Mouse (Mus musculus) skeletal muscle tissue, adult 2 months (tissue): ENCODE measurements at regions not wholly inside any gene's neighbourhood (a gene's known extent, or its start where the extent isn't known, plus 50 kb on each side); places are given as distances from the start of the nearest gene placed in this dataset.

Experiments
- DNase-seq: peaks from one replicate; pipeline ENCODE4 v3.0.0-alpha.2; 2012; ENCODE audit warnings: low read depth, low spot score

DNA sequence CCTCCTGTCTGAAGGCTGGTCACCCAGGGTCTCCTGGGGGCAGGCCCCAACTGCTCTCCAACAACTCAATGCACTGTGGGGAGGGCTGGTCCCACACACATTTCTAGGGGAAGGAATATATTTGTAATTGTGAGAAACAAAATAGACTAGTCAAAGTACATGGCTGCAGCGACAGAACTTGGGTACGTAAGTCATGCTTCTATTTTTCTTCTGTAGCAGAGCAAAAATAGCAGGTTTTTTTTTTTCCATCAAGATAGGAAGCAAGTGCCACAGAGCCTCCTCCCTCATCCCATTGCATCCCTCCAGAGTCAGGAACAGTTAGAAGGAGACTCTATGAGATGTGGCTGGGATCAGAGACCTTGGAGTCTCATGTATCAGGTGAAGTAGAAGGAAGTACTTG lies 124.9 kb upstream of the Tnr start:
- no peak for DNase-seq

DNA sequence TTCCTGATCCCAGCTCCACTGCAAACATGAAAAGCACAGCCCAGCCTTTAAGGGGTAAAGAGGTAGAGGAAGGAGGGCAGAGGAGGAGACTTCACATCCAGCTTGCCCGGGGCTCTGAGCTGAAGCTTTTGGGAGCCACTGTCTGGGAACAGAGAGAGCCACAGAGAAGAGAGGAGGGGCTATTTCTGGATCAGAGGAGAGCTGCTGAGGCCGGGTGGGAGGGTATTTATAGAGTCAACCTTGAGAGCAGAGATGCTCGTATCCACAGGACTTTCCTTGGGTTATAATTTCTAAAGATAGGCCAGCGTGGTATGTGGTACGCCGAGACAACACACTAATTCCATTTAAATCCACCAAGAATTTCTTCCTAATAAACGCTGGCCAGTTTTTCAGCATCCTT lies 117.3 kb upstream of the Tnr start:
- DNase-seq: no peak

DNA sequence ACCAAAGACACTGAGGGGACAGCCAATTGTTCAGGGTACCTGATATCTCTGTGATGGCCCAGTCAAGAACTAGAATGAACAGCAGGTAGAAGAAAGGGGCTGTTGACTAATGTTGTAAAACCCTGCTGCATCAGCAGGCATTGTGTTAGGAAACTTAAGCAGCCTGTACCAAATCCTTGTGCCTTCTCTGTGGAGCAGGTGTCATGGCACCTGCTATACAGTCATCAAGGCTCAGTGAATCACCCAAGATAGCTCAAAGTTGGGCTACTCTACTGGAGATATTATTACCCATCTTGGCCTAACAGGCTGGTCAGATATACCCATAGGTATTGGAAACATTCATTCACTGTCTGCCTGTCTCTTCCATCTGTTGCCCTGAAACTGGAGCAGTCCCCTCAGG lies 116.8 kb upstream of the Tnr start:
- DNase-seq: no peak

DNA sequence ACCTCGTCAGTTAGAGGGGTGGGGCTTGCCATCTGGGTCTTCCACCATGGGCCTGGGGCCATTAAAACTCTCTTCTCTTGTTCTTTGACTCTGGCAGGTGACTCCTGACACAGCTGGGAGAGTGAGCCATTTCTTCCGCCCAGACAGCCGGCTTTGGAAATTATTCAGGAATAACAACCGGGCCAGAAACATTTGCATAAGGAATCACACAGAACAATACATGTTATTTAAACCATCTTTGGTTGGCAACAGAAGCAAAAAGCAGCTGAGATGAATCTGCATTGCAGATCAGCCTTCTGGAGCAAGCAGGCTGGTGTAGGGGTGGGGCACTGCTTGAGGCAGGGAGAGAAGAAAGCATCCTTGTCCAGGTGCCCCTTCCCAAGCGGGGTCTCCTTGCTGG lies 110.2 kb upstream of the Tnr start:
- DNase-seq: no peak

DNA sequence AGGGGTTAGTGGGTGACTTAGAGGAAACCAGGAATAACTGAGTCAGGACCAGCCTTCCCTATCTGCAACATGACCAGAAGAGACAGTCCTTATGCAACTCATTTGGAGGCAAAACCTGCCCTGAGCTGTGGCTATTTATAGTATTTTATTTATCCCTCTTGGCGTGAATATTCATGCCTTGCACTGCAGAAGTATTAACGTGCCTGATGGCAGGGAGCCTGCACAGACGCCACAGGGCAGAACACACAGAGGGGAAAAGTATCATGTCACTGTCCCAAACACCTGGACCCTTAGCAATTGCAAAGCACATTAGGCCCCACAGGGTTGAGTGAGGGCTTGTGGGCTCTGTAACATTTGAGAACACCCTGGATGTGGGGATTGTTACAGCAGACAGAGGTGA lies 107.9 kb upstream of the Tnr start:
- peak; percentile 66 for DNase-seq

DNA sequence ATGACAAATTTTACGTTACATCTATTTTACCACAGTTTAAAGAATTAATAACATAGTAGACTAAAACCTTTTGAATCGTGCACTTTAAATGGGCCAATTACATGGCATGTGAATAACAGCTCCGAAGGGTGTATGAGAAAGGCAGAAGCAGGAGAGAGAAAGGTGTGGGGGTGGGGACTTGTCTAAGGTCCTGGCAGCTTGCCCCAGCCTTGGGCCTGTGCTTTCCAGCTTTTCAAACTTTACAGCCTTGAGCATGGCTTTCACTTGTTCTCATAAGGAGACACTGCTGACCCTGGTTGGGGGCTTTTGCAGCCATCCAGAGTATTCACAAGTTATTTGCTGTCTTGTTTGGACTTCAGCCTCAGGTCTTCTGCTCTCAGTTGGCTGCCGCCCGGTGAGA lies 106.4 kb upstream of the Tnr start:
- DNase-seq: no peak

DNA sequence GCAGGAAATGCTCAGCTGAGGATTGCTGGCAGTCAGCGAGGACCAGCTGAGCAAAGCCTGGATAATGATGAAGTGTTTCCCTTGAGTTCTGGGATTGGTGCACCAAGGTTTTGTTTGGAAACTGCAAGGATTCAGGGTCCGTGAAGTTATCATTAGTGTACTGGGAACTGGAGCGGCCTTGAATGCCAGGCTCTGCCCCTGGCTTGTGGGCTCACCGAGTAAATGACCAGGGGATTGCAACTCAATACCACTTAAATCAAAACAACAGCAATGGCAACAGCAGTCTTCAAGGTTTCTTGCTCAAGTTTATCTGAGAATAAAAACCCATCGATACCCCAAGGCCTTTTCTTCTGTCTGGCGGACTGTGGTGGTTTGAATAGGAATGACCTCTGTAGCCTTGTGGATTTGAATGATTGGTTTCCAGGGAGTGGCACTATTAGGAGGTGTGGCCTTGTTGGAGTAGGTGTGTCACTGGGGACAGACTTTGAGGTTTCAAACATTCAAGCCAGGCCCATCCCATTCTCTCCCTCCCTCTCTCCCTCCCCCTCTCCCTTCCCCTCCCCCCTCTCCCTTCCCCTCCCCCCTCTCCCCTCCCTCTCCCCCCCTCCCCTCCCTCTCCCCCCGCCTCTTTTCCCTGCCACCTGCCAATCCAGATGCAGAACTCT lies 104.1 kb upstream of the Tnr start:
- no peak for DNase-seq

DNA sequence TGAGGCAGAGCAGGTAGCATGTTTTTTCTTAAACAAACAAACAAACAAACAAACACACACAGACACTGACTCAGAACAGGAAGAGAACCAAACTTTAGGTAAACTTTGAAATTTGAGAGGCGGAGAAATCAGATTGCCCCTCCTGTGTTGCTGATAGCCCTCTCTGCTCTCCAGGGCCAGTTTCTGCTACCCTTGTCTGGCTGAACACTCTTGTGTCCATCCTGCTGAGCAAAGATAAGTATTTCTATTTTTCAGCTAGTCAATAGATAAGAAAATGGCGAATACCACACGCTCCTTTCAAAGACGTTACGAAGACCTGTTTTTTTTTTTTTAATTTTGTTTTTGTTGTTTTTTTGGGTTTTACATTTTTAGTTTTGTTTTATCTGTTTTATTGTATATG lies 103.4 kb upstream of the Tnr start:
- DNase-seq: no peak

DNA sequence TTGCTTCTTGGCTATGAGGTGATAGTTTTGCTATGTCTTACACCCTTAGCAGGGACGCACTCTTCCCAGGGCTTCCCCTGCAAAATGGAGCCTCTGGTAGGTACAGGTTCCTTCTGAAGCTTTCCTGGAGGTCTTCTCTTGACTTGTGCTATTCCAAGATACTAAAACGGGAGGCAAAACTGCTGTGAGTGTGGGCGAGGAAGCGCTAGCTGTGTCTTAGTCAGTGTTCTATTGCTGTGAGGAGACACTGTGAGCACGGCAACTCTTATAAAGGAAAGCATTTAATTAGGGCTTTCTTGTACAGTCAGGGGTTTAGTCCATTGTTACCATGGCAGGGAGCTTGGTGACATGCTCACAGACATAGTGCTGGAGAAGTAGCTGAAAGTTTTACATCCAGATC lies 99.9 kb upstream of the Tnr start:
- no peak for DNase-seq

DNA sequence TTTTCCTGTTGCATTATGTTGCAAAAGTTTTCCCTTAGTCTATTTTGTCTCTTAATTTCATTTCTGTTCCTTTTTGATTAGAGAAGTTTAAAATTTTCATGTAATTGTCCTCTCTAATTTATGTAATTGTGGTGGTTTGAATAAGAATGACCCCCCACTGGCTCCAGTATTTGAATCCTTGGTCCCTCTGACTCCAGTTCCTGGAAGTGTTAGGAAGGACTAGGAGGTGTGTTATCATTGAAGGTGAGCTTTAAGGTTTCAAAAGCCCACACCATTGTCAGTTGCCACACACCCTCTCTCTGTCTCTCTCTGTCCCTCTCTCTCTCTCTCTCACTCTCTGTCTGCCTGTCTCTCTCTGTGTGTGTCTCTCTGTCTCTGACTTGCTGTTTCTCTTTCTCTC lies 93.6 kb upstream of the Tnr start:
- DNase-seq: no peak

DNA sequence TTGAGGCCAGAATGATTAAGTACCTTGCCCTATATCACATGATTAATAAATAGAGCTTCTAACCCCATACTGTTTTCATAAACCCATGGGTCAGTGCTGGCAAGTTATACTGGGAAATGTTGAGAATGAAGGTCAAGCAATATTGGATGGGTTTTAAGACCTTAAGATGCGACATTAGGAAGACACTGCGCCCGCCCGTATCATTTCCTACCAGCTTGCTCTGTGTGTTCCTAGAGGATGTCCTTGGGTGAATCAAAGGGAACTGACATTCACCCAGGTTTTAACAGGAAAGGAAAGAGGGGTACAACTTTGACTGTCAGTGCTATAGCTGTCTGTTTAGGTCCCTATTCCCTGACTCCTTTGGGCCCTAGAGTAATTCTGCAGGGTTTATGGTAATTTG lies 90.0 kb upstream of the Tnr start:
- DNase-seq: no peak

DNA sequence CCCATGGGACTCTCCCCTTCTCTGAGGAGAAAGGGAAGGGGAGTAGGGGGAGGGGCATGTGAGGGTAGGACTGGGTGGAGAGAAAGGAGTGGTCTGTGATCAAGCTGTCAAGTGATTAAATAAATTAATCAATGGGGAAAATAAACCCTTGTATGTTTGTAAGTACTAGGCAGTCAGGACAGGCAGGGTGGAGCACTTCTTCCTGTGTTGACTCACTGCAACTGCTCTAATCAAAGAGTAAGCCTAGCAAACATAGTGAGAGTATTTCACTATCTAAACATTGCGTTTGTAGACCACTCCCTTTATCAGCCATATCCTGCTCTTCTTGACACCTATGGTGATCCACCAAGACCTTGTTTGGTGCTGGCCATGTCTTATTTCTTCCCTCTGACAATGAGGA lies 82.8 kb upstream of the Tnr start:
- no peak for DNase-seq

DNA sequence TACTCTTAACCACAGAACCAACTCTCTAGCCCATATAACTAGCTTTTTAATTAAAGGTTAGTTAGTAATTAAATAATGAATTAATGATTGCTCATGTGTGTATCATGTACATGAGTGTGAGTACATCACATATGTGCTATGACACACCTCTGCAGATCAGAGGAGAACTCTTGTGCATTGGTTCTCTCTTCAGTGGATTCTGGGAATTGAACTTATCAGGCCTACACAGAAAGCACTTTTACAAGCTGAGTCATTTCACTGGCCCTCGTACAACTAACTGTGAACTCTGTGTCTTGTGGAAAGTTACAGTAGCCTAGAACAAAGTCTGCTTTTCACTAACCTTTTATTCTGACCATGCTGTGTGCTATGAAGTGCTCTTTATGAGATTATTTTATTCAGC lies 79.5 kb upstream of the Tnr start:
- DNase-seq: no peak

DNA sequence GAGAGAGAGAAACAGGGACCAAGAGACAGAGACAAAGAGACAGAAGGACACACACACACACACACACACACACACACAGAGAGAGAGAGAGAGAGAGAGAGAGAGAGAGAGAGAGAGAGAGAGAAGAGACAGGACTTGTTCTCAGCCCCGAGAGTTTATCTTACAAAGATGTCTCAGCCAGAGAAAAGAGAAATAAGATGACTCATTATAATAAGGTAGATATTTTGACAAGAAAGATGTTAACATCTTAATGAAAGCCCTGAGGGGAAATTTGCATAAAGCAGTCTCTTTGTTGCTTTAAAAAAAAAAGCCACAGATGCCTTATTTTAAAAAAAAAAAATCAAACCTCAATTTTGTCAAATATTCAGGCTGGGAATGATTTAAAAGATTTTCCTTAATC lies 78.1 kb upstream of the Tnr start:
- DNase-seq: no peak

DNA sequence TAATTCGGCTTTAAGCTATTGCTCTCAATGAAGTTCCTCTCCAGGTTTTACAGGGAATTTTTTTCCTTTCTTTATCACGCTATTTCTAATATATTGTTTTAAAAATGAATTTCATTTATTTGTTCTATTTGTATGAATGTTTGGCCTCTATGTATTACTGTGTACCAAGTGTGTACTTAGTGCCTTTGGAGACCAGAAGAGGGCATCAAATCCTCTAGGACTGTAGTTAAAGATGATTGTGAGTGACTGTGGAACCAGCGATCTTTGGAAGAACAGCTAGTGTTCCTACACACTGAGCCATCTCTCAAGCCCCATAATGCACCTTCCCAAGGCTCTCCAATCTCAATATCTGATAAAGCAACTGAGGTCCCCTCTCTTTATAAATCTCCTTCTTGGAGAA lies 72.1 kb upstream of the Tnr start:
- no peak for DNase-seq

DNA sequence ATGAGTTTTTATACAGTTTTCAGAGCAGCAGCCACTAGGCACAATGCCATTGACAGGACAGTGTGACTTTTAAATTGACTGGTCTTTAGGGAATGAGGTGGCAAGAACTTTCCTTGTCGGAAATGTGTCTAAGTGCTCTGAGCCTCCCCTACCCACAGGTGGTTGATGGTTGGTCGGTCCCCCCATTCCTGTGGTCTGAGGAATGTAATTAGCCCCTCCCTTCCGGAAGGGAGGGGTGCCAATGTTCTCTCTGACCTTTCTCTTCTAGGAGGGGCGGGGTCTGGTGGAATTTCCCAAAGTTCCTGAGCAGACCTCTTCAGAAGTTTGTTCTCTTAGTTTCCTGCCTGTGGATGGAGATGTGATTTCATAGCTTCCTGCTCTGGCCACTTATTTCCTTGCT lies 62.7 kb upstream of the Tnr start:
- no peak for DNase-seq

DNA sequence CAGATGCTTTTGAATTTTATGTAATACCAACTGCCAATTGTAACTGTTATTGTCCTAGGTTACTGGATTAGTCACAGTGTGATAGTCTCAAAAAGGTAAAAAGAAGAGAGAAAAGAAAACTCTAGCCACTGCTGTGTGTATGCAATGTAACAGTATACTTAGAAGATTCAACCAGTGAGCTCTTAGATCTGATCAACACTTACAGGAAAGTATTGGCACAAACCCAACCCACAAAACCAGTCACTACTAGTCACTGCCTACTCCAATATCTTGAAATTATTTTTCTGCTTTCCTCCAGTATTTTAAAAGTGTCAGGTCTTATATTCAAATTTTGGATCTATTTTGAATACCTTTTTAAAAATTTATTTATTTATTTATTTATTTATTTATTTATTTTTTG lies 52.6 kb upstream of the Tnr start:
- DNase-seq: no peak
